Mouse (Mus musculus) 416B (cell line): ENCODE measurements at regions not wholly inside any gene's neighbourhood (a gene's known extent, or its start where the extent isn't known, plus 50 kb on each side); places are given as distances from the start of the nearest gene placed in this dataset.

Source experiments
- DNase-seq: peaks from one replicate; pipeline ENCODE4 v3.0.0; 2011; ENCODE audit warnings: low read depth

- DNase-seq = no peak
These were observed 168.3 kb downstream of the Gm45692 start for GRCm38 (mm10) chr8:26287665-26288064.

DNA sequence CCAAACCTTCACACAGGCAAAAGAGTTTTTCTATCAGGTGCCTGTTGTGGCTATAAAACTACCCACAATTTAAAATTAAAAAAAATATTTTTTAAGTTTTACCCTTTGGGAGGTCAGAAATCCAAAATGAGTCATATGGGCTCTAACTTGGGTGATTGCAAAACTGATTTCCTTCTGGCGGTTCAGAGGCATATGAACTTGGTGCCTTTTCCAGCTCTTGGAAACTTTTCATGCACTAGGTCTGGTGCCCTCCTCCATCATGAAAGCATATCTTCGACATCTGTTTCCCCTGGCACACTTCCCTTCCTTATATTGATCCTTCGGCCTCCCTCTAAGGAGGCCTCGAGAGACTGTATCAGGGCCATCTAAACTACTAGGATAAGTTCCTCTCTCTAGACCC lies 168.8 kb downstream of the Gm45692 start:
- DNase-seq = peak; percentile 45

DNA sequence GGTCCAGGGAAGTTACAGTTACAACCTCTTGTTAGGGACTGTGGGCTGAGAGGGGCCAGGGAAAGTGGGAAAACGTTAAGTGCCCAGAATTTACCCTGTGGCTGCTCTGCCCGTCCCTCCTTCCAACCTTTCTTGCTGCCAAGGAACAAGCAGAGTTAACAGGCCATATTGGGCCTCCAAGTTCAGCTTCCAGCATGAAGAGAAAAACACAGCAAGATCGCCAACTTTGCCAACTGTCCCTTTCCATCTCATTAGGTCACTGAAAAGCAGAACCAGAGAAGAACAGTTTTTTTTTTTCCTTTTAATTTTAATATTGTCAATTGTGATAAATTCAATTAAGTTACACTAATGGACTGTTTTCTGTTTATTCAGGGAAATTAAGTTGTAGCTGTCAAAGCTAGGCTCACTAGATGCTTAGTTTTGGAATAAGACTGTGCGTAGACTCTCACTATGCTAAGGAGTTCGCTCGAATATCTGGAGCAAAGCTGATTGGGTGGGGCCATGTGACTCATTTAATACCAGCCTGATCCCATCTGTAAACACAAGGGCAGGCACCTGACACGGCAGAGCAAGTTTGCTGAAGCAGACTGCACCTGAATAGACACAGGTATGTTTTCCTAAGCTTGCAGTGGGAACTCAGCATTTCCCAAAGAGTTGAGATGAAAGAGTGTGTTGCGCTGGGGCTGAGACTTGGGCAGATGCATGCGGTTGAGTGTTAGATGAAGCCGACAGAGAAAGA lies 178.9 kb downstream of the Gm45692 start:
- DNase-seq = no peak

DNA sequence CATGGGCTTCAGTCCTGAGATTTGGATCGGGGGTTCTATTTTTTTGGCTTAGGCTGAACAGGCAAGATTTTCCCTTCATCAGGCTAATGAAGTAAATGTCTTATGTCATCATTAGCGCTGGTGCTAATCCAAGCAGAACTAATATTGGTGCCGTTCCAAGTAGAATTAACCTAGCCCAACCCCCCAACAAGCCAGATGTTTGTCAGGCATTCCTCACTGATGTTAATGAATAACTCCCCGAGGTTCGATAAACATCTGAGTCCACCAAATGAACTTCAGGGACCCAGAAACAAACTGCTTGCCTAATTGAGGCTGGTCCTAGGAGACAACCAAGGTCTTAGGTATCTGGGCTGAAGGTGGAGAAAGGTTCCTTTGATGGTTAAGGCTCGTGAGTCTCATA lies 180.9 kb downstream of the Gm45692 start:
- DNase-seq = no peak

DNA sequence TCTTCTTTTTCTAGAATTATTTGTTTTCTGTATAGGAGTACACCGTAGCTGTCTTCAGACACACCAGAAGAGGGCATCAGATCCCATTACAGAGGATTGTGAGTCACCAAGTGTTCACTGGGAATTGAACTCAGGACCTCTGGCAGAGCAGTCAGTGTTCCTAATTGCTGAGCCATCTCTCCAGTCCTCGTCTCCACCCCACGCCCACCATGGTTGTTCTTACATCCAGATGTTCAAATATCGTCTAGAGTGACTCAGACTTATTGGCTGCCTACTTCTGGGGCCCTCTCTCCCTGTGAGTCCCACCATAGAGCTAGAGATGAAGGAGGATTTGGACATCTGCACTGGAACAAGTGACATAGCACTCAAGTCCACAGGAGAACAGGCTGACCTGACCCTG lies 182.6 kb downstream of the Gm45692 start:
- no peak for DNase-seq

DNA sequence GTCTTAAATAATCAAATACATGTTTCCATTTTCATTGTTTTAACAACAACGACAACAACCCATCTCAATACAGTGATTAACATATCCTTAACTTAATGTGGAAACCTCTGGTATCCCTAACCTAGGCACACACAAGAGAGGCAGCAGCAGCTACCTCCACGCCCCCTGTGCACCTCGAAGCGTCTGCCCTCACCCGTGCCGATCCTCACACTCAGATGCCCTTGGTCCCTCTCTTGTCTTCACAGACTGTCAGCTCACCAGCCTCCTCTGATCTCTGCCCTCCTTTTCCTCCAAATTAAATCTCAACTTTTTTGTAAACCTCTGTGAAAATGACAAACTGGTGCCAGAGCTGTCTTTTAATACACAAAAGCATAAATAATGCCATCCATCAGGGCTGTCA lies 185.2 kb downstream of the Gm45692 start:
- DNase-seq = no peak

- no peak for DNase-seq
These were observed 185.9 kb downstream of the Gm45692 start for GRCm38 (mm10) chr8:26305061-26305879.

- no peak for DNase-seq
These were observed 188.8 kb downstream of the Gm45692 start for GRCm38 (mm10) chr8:26308121-26308641.

- no peak for DNase-seq
These were observed 190.4 kb downstream of the Gm45692 start for GRCm38 (mm10) chr8:26309764-26310163.

DNA sequence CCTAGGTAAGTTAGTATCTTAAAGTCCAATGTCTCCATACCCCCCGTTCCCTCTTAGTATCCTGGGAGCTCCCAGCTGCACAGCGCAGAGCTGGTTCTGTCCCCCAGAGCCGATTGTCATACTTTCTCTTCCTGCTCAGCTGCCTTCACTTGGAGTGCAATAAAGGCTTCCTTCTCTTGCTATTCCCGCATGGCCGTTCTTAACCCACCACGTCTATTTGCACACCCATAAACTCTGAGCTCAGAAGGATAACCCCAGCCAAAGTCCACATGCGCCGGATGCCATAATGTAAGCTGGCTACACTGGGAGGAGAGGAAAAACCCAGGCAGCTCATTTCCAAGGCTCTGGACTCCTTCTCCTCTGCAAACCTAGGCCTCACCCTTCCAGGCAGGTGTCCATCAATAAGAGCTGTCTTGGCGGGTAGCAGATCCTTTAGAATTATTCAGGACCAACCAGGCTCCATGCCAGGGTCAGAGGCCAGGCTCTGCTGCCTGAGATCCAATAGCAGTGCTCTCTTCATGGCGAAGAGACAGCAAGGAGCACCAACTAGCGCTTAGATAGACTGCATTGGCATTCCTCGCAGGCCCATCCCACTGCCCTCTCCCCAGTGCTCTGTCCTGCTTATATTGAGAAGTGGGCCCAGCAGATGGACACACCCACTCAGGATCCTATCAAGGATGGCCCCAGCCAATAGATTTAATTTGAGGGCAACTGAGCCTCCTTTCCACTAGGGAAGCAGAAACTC lies 204.4 kb downstream of the Gm45692 start:
- DNase-seq = no peak

GRCm38 (mm10) chr8:26324606-26325005 lies 205.3 kb downstream of the Gm45692 start:
- no peak for DNase-seq

GRCm38 (mm10) chr8:26329813-26330212 lies 210.5 kb downstream of the Gm45692 start:
- peak; percentile 16 for DNase-seq

GRCm38 (mm10) chr8:26336906-26337650 lies 217.7 kb downstream of the Gm45692 start:
- no peak for DNase-seq

DNA sequence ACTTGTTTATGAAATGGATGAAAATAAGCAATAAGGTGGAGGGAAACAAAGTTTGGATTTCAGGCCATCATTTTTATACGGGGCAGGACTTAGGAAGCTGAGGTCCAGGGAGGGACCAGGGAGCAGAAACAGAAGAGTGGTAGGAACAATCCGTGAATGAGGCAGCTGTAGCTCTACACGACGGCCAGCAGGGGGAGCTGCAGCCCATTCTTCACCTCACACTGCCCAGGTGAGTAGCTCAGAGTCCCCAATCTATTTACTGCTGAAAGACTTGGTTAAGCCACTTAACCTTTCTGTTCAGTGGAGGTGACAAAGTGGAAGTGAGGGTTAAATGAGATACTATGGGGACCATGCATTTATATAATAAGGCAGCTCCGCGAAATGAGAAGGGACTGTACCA lies 225.7 kb downstream of the Gm45692 start:
- DNase-seq = peak; percentile 45

DNA sequence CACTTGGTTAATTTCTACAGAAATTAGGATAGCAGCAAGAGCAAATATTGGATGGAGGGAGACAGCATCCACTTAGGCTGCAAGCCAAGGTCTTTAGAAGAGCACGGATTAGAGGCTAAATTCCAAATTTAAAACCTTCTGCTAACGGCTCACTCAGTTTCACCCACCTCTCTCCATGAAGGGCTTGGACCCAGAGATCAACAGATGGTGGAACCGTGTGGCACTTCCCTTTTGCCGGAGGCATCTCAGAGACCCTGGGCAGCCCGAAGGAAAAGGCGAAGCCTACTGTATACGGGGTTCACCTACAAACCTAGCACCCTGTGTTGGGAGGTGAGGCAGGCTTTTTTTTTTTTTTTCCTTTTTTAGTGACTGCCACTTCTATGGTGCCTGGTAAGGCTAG lies 229.9 kb downstream of the Gm45692 start:
- no peak for DNase-seq

GRCm38 (mm10) chr8:26349854-26350253 lies 230.5 kb downstream of the Gm45692 start:
- DNase-seq = no peak

DNA sequence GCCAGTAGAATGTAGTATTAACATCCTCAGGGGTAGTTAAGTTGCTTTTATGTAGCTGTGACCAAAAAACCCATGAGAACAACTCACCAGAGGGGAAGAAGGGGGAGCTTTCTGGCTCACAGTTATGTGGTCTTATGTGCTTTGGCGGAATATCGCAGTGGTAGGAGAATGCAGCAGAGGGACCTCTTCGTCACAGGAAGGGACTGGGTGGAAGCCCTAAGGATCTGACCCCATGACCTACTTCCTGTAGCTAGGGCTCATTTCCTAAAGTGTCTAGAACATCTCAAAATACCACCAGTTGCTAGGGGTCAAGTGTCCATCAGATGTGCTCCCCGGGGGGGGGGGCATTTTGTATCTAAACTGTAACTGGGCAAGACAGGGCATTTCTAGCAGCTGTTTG lies 231.3 kb downstream of the Gm45692 start:
- no peak for DNase-seq

DNA sequence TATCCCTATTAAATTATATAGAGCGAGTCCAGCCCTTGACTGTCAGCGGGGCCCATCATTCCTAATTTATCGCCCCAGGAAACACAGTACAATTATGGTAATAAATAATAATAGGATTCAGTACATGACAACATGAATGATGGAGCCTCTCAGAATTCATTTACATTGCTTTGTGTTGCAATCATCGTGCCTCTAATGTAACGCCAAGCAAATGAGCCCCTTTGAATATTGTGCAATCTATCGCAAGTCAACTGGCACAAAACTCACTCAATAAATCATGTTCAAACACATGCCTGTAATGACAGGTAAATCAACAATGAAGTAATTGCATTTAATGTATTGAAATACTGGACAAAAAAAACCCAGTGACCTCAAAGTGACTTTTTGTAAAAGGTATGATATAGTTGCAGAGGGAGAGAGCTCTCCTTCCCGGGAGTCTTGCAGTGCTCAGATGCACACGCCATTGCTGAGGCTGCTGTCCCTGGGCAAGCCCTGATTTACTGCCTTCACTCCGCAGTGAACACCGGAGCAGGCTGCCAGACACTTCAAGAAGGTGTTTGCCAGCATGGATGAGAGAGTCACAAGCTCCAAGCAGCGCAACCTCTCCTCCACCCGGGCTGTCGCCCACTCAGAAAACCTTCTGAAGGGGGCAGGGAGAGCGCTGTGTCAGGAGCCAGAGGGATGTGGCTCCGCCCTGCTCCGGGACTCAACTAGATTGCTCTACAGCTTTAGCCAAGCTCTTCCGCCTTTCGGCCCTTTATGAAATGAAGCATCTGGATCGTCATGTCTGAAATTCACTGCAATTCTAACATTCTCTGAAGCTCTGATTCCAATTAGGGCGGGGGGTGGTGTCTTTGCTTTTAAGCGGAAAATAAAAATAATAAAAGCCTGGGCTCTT lies 232.6 kb downstream of the Gm45692 start:
- DNase-seq = no peak

- DNase-seq = no peak
These were observed 233.2 kb downstream of the Gm45692 start for GRCm38 (mm10) chr8:26352541-26353010.

- no peak for DNase-seq
These were observed 234.1 kb downstream of the Gm45692 start for GRCm38 (mm10) chr8:26353476-26353875.

DNA sequence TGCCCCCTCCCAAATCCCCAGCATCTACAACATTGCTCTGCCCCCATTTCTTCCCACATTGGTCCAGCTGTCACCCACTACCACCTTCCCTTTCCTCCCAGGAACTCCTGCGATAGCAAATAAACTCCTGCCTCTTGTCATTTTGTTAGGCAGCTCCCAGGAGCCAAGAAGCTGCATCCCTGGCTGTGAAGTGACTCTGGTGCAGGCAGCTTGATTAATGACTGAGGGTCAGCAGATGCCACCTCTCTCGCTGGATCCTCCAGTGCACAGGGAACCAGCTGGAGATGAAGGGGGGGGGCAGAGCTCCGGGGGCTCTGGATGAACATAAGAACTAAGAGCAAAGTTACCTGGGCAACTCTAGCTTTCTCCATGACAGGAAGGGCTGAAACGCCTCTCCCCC lies 235.2 kb downstream of the Gm45692 start:
- DNase-seq = no peak
